Mouse (Mus musculus) liver, adult 2 months (tissue): Measurements from ENCODE around the gene Flna.

ENCODE experiments used
- CTCF ChIP-seq: fragments of 200-500 bp; IDR thresholded peaks from 2 replicates; pipeline ENCODE4 v1.5.1; 2011; ENCODE audit warnings: low read depth, low read length, control low read depth
- POLR2A ChIP-seq: fragments of 200-500 bp; IDR thresholded peaks from 2 replicates; pipeline ENCODE4 v1.6.1; 2011; ENCODE audit warnings: low read length, control low read depth; ENCODE audit not compliant: insufficient read depth; ENCODE audit errors: extremely low read depth

DNA sequence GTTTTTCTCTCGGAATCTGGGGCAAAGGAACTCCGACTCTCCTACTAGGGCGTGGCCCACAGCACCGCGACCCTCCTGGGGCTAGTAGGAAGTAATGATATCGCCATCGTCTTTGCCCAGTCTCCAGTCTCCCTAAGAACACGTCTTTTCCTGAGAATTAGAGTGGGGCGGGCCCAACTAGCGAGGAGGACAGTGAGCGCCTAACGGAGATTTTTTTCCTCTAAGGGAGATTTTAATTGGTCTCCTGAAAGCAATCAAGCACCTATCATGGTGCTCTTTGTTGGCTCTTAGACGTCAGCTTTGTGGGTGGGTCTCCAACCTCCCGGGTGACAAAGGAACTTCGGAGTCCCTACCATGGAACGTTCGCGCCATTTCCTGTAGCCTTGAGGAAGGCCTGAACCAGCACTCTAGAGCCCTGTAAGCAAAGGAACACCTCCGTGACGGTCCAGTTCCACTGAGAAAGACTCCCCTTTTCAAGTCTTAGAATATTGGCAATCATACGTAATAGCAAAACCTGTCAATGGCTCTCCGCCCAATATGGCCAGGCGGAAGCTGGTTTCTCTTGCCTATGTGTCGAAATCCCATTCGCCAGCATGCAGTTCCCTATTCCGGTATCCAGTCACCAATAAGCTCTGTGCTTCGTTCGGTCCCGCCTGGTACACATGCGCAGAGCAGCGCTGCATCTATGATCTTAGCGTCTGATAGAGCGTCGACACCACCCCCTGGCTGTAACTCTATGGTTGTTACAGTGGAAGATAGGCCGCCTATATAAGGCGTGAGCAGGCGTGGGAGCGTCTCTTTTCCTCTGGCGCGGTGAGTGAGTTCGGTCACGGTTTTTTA, 20.7 kb upstream of the Flna start, which contains the start of gene Rpl10:
- TF ChIP-seq POLR2A, result peak; percentile 84
- TF ChIP-seq CTCF, result 0 out of 2 replicates have a peak, but pooled peaks have one; percentile 1
